Mouse (Mus musculus): ENCODE data around the gene Hnrnpab.
"Not testable (repeated sequence)": the region's sequence is repeated elsewhere in the genome, so short reads cannot be mapped to it uniquely, and the experiment has no call there.

Hnrnpab gene

GRCm38 (mm10) chr11:51635127-51635524 lies 28.5 kb upstream of the Hnrnpab start:
- DNase-seq (ENCODE audit: low read depth in 2 of 2, low spot score in 2 of 2) = no peak

- DNase-seq (ENCODE audit: low read depth in 2 of 2, low spot score in 2 of 2) = no peak
Observed at GRCm38 (mm10) chr11:51633721-51634120, 27.1 kb upstream of the Hnrnpab start.

- peak in 1 of 2 experiments; percentile 28 for DNase-seq (ENCODE audit: low read depth in 2 of 2, low spot score in 2 of 2)
Observed at GRCm38 (mm10) chr11:51633200-51633599, 26.6 kb upstream of the Hnrnpab start.

- no peak for DNase-seq (ENCODE audit: low read depth in 2 of 2, low spot score in 2 of 2)
Observed at GRCm38 (mm10) chr11:51632130-51632753, 25.6 kb upstream of the Hnrnpab start.

GRCm38 (mm10) chr11:51629651-51630314 lies 23.1 kb upstream of the Hnrnpab start:
- no peak for DNase-seq (ENCODE audit: low read depth in 2 of 2, low spot score in 2 of 2)

GRCm38 (mm10) chr11:51627907-51628306 lies 21.3 kb upstream of the Hnrnpab start:
- no peak for DNase-seq (ENCODE audit: low read depth in 2 of 2, low spot score in 2 of 2)

- DNase-seq (ENCODE audit: low read depth in 2 of 2, low spot score in 2 of 2) = no peak
Observed at GRCm38 (mm10) chr11:51627425-51627824, 20.8 kb upstream of the Hnrnpab start.

GRCm38 (mm10) chr11:51625187-51625820 lies 18.7 kb upstream of the Hnrnpab start:
- no peak for DNase-seq (ENCODE audit: low read depth in 2 of 2, low spot score in 2 of 2)

- DNase-seq (ENCODE audit: low read depth in 2 of 2, low spot score in 2 of 2) = no peak
Observed at GRCm38 (mm10) chr11:51622971-51623491, 16.4 kb upstream of the Hnrnpab start.

- no peak for DNase-seq (ENCODE audit: low read depth in 2 of 2, low spot score in 2 of 2)
Observed at GRCm38 (mm10) chr11:51621776-51622175, 15.1 kb upstream of the Hnrnpab start.

GRCm38 (mm10) chr11:51620084-51620483 lies 13.4 kb upstream of the Hnrnpab start:
- no peak for DNase-seq (ENCODE audit: low read depth in 2 of 2, low spot score in 2 of 2)

GRCm38 (mm10) chr11:51619409-51620060 lies 12.9 kb upstream of the Hnrnpab start, which contains the start of gene Nhp2:
TSS of gene Nhp2 (plus strand) at chr11:51619735.
- peak; percentile 76 to 87 for DNase-seq (ENCODE audit: low read depth in 2 of 2, low spot score in 2 of 2)

- no peak for DNase-seq (ENCODE audit: low read depth in 2 of 2, low spot score in 2 of 2)
Observed at GRCm38 (mm10) chr11:51618894-51619408, 12.3 kb upstream of the Hnrnpab start.

- peak; percentile 70 to 80 for DNase-seq (ENCODE audit: low read depth in 2 of 2, low spot score in 2 of 2)
Observed at GRCm38 (mm10) chr11:51617693-51618092, 11.0 kb upstream of the Hnrnpab start.

GRCm38 (mm10) chr11:51616113-51616512 lies 9.5 kb upstream of the Hnrnpab start:
- not testable (repeated sequence) for DNase-seq (ENCODE audit: low read depth in 2 of 2, low spot score in 2 of 2)

- peak; percentile 40 to 41 for DNase-seq (ENCODE audit: low read depth in 2 of 2, low spot score in 2 of 2)
Observed at GRCm38 (mm10) chr11:51615601-51616000, 9.0 kb upstream of the Hnrnpab start.

- no peak for DNase-seq (ENCODE audit: low read depth in 2 of 2, low spot score in 2 of 2)
Observed at GRCm38 (mm10) chr11:51615129-51615528, 8.5 kb upstream of the Hnrnpab start.

- no peak for DNase-seq (ENCODE audit: low read depth in 2 of 2, low spot score in 2 of 2)
Observed at GRCm38 (mm10) chr11:51614256-51614655, 7.6 kb upstream of the Hnrnpab start.

- DNase-seq (ENCODE audit: low read depth in 2 of 2, low spot score in 2 of 2) = not testable (repeated sequence)
Observed at GRCm38 (mm10) chr11:51609940-51610339, 3.3 kb upstream of the Hnrnpab start.

GRCm38 (mm10) chr11:51609266-51609909 lies 2.7 kb upstream of the Hnrnpab start:
- no peak for DNase-seq (ENCODE audit: low read depth in 2 of 2, low spot score in 2 of 2)
